Mouse (Mus musculus) embryonic facial prominence, embryonic 15.5 days (tissue): ENCODE results near the gene Phc3. TPM values are rescaled to one million over a fixed set of nuclear protein-coding genes. Genes with fewer than 3 reads are reported as not detected.
"Not testable (repeated sequence)": the region's sequence is repeated elsewhere in the genome, so short reads cannot be mapped to it uniquely, and the experiment has no call there.

Experiments
- ATAC-seq: fragments of 200-750 bp; cut with Nextera tagmentation; 2 replicates; pipeline ENCODE4 v1.8.0; 2017; ENCODE audit warnings: low read depth, moderate TSS enrichment; ENCODE audit not compliant: insufficient number of reproducible peaks, low FRiP score, low TSS enrichment
- H3K27ac ChIP-seq: fragments of 300-500 bp; sonication (generic); replicated peaks from 2 replicates; pipeline ENCODE4 v1.5.1; 2015; ENCODE audit warnings: mild to moderate bottlenecking, inconsistent platforms
- H3K27me3 ChIP-seq: fragments of 300-500 bp; sonication (generic); 2 replicates; pipeline ENCODE4 v1.6.1; 2015; ENCODE audit warnings: inconsistent platforms
- H3K36me3 ChIP-seq: fragments of 300-500 bp; sonication (generic); 2 replicates; pipeline ENCODE4 v1.6.1; 2015; ENCODE audit warnings: mild to moderate bottlenecking, inconsistent platforms
- H3K4me1 ChIP-seq: fragments of 300-500 bp; sonication (generic); 2 replicates; pipeline ENCODE4 v1.6.1; 2015; ENCODE audit warnings: inconsistent platforms
- H3K4me2 ChIP-seq: fragments of 300-500 bp; sonication (generic); replicated peaks from 2 replicates; pipeline ENCODE4 v1.6.1; 2015; ENCODE audit warnings: mild to moderate bottlenecking, inconsistent platforms
- H3K4me3 ChIP-seq: fragments of 300-500 bp; sonication (generic); replicated peaks from 2 replicates; pipeline ENCODE4 v1.5.1; 2015; ENCODE audit warnings: mild to moderate bottlenecking, inconsistent platforms
- H3K9ac ChIP-seq: fragments of 300-500 bp; sonication (generic); 2 replicates; pipeline ENCODE4 v1.6.1; 2015; ENCODE audit warnings: inconsistent platforms
- H3K9me3 ChIP-seq: fragments of 300-500 bp; sonication (generic); replicated peaks from 2 replicates; pipeline ENCODE4 v1.6.1; 2016; ENCODE audit warnings: inconsistent platforms
- WGBS: fragments of 180-500 bp; shearing (Covaris S2); methylation state at CpG from one replicate; pipeline ENCODE4 v1.1.7; 2015; 5-methylcytosine and 5-hydroxymethylcytosine counted together
- polyA plus RNA-seq: library from polyadenylated mRNA; unstranded; fragments of >200 nt; fragmentation: Nextera tagmentation; extraction: Ambion mirVana; gene quantifications from 2 replicates; pipeline ENCODE4 v1.2.1, GENCODE M21; 2015

Gene Phc3
- polyA plus RNA-seq, 1 experiment from 2014 or later: 6.0 TPM

DNA sequence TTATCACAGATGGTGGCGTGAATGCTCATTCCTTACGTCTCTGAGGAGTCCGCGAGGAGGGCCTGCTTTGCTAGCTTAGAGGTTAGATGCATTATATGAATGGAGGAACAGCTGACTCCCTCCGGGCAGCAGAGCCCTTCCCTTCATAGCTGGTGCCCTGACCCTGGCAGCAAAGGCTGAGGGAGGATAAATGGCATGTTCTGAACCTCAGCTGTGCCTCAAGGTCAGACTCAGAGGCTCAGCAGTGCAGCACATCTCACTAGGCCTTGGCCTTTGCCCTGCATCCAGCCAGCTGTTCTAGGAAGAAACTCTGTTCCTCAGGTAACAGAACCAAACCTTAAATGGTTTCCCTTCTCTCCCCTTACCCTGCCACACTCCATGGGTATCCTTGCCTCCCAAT, 101.0 kb downstream of the Phc3 start:
- no peaks in the 10 kb centered on the region for H3K36me3 ChIP-seq
- H3K9me3 ChIP-seq: no peaks in the 10 kb centered on the region
- WGBS: 81% methylated on average over 5 of the region's 5 CpGs
- no peak overlapping the region for H3K4me3 ChIP-seq
- H3K4me2 ChIP-seq: no peak overlapping the region
- H3K9ac ChIP-seq: no peak overlapping the region
- ATAC-seq: no peak
- no peak overlapping the region for H3K27ac ChIP-seq
- H3K4me1 ChIP-seq: no peaks in the 10 kb centered on the region
- H3K27me3 ChIP-seq: no peaks in the 10 kb centered on the region

DNA sequence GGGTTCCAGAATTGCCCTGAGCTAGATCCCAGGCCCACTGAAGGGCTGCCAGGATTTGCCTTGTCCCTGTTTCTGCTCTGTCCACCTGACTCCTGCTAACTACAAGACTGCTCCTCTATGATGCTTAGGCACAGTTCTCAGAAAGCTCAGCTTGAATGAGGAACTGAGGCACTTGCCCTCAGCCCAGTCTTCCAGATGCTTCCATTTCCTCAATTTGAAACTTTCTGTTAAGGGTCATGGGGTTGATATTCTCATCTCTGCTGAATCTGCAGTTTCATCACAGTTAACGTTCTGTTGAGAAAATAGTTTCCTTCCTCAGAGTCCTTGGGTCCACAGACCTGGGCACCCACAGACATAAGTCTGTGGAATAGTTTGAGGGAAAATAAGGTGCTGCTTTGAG, 104.6 kb downstream of the Phc3 start:
- no peak overlapping the region for H3K4me2 ChIP-seq
- no peak overlapping the region for H3K4me3 ChIP-seq
- no peak overlapping the region for H3K9ac ChIP-seq
- WGBS: 71% methylated on average over 1 of the region's 1 CpGs
- H3K27me3 ChIP-seq: no peaks in the 10 kb centered on the region
- no peaks in the 10 kb centered on the region for H3K9me3 ChIP-seq
- H3K27ac ChIP-seq: no peak overlapping the region
- no peak for ATAC-seq
- no peaks in the 10 kb centered on the region for H3K4me1 ChIP-seq
- H3K36me3 ChIP-seq: no peaks in the 10 kb centered on the region

DNA sequence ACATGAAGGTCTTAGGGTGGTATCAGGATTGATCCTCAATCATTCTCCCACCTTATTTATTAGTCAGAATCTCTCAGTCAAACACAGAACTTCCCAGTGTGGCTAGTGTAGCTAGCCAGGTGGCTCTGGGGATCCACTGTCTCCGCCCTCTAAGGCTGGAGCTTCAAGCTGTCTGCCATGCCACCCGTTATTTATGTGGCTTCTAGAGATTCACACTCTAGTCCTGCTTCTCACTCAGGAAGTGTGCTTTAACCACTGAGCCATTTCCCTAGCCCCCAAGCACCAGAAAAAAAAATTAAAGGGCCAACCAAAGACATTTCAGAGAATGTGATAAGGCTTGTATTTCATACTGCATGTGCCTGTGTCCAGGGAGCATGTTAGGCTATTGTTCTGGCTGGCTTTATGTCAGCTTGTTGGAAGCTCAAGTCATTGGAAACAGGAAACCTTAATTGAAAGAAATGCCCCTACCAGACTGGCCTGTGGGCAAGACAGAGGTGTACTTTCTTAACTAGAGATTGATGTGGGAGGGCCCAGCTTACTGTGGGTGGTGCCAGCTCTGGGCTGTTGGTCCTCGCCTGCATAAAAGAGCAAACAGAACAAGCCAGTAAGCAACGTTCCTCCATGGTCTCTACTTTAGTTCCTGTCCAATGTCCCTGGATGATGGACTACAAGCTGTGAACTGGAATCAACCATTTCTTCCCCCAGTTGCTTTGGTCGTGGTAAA, 105.3 kb downstream of the Phc3 start:
- Histone ChIP-seq H3K9me3 (no peaks in the 10 kb centered on the region), H3K4me3 (no peak overlapping the region), H3K27ac (no peak overlapping the region), H3K36me3 (no peaks in the 10 kb centered on the region), H3K27me3 (no peaks in the 10 kb centered on the region), H3K4me2 (no peak overlapping the region), H3K9ac (no peak overlapping the region), H3K4me1 (no peaks in the 10 kb centered on the region)
- peak; percentile 29; the same call in 1 of the 2 replicates for ATAC-seq
- WGBS: 68% methylated on average over 5 of the region's 5 CpGs

DNA sequence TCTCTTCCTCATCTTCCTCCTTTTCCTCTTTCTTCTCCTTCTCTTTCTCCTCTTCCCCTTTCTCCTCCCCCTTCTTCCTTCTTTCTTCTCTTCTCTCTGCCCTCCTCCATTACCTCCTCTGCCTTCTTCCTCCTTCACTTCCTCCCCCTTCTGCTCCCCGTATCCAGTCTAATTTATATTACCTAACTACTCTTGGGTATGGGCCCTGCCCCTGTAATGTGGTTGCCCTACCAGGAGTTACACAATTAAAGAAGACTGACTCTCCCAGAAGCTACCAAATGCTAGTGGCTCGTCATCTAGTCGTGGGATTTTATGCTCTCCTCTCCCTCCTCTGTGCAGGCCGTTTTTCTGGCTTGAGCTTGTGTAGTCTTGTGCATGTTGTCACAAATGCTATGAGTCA, 108.5 kb downstream of the Phc3 start:
- 67% methylated on average over 4 of the region's 4 CpGs for WGBS
- no peak overlapping the region for H3K4me2 ChIP-seq
- H3K36me3 ChIP-seq: no peaks in the 10 kb centered on the region
- no peak overlapping the region for H3K27ac ChIP-seq
- no peaks in the 10 kb centered on the region for H3K9me3 ChIP-seq
- no peak for ATAC-seq
- H3K4me1 ChIP-seq: peaks cover 8% of the 10 kb centered on the region; the same call in 1 of the 2 replicates
- H3K27me3 ChIP-seq: no peaks in the 10 kb centered on the region
- H3K9ac ChIP-seq: no peak overlapping the region
- no peak overlapping the region for H3K4me3 ChIP-seq

DNA sequence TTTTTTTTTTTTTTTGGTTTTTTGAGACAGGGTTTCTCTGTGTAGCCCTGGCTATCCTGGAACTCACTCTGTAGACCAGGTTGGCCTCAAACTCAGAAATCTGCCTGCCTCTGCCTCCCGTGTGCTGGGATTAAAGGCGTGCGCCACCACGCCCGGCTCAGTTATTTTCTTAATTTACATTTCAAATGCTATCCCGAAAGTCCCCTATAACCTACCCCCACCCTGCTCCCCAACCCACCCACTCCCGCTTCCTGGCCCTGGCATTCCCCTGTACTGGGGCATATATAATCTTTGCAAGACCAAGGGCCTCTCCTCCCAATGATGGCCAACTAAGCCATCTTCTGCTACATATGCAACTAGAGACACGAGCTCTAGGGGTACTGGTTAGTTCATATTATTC, 109.6 kb downstream of the Phc3 start:
- not testable (repeated sequence) for H3K9me3 ChIP-seq, H3K4me2 ChIP-seq, H3K9ac ChIP-seq, H3K36me3 ChIP-seq, H3K27ac ChIP-seq, ATAC-seq, H3K4me3 ChIP-seq, H3K27me3 ChIP-seq
- 94% methylated on average over 8 of the region's 8 CpGs for WGBS
- peaks cover 12% of the 10 kb centered on the region; the same call in 1 of the 2 replicates for H3K4me1 ChIP-seq

DNA sequence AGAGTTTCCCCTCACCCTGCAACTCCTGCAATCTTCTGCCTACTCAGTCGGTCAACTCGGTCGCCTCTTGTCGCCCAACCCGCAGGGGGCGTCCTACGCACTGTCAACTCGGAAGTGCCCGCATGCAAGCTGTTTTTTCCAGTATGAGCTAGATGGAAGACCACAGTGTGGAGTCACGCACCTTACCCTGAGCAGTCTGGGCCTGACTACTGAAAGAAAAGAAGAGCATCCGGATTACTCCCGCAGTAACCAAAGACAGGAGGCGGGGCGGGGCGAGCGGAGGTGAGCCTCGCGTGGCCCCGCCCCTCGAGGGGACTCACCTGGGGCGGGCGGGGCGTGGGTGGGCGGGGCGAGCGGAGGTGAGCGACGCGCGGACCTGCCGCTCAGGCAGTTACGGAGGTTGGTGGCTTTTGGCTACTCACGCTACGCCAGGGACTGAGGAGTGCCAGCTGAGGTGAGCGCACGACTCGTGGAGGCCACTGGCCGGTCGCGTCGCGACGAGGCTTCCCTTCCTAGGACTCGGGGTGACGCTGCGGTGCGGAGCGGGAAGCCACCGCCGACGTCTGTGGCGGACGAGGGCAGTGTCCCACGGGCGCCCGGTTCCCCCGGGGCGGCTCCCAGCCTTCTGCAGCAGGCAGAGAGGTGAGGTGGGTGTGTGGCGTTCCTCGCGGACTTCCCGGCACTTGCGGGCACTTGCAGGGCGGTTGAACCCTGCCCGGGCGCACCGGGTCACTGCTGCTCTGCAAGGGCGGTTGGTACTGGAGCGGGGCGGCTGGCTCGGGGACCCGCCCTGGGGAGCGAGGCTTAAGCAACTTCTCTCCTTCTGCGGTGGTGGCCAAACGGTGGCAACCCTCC, 113.4 kb downstream of the Phc3 start, which contains the start of gene Gpr160:
TSS of gene Gpr160 (plus strand) at position 347 of the 855 bp plus-strand sequence.
- Histone ChIP-seq H3K4me1 (peaks cover 12% of the 10 kb centered on the region; the same call in 1 of the 2 replicates), H3K36me3 (no peaks in the 10 kb centered on the region), H3K4me2 (peak within 1 kb of the TSS; percentile 97), H3K4me3 (peak within 1 kb of the TSS; percentile 53), H3K27me3 (0 out of 2 replicates have a peak, but pooled peaks cover 3% of the 10 kb centered on the region), H3K9me3 (no peaks in the 10 kb centered on the region), H3K9ac (peak within 1 kb of the TSS; percentile 29), H3K27ac (0 out of 2 replicates have a peak within 1 kb of the TSS, but pooled peaks have one; percentile 22)
- WGBS: under 1% methylated on average over 75 of the region's 75 CpGs
- peak; percentile 75 for ATAC-seq

DNA sequence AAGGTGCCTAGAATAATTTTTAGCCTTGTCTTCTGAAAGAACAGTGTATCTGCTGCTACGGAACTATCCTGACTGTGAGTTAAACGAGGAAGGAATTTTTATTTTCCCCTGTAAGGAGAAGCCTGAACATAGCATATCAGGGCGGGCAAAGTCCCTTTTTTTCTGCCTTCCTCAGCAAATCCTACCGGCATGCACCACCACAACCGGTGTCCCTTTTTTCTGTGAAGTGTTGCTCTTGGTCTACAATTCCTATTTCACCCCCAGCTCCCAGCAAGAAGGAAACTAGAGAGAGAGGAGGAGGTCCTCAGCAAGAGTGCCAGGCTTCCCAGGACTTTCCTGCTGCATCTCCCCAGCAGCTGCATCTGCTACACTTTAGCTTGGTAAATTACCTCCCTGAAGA, 115.6 kb downstream of the Phc3 start:
- H3K4me3 ChIP-seq: no peak overlapping the region
- H3K9me3 ChIP-seq: no peaks in the 10 kb centered on the region

DNA sequence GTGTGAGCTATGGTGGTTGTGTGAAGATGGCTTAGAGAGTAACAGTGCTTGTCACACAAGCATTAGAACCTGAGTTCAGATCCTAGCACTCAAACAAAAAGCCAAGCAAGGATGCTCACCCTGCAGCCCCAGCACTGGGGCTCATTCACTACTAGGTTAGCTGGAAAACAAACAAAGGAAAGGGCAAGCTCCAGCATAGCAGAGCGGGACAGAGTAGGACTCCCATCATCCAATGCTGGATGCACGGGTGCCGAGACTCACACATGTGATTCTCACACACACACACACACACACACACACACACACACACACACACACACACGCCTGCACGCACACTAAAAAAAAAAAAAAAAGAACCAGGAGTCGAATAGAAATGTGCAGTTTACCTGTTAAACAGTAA, 117.8 kb downstream of the Phc3 start:
- 72% methylated on average over 5 of the region's 6 CpGs for WGBS
- no peak overlapping the region for H3K9ac ChIP-seq
- 0 out of 2 replicates have a peak, but pooled peaks cover 3% of the 10 kb centered on the region for H3K27me3 ChIP-seq
- peaks cover 11% of the 10 kb centered on the region; the same call in 1 of the 2 replicates for H3K4me1 ChIP-seq
- H3K36me3 ChIP-seq: no peaks in the 10 kb centered on the region
- no peaks in the 10 kb centered on the region for H3K9me3 ChIP-seq
- no peak overlapping the region for H3K27ac ChIP-seq
- H3K4me3 ChIP-seq: no peak overlapping the region
- H3K4me2 ChIP-seq: no peak overlapping the region
- ATAC-seq: no peak

More for the DNA sequence above, 115.6 kb downstream of the Phc3 start:
- H3K27me3 ChIP-seq: 0 out of 2 replicates have a peak, but pooled peaks cover 3% of the 10 kb centered on the region
- H3K4me1 ChIP-seq: peaks cover 12% of the 10 kb centered on the region; the same call in 1 of the 2 replicates
- no peaks in the 10 kb centered on the region for H3K36me3 ChIP-seq
- ATAC-seq: no peak
- no peak overlapping the region for H3K27ac ChIP-seq
- no peak overlapping the region for H3K4me2 ChIP-seq
- H3K9ac ChIP-seq: no peak overlapping the region
- 81% methylated on average over 5 of the region's 5 CpGs for WGBS

Other genes with a start within 250 kb of the Phc3 start
- not detected in 2 replicates for gene Samd7, start 223.1 kb downstream of the Phc3 start, polyA plus RNA-seq
- gene Sec62, start 176.5 kb downstream of the Phc3 start, polyA plus RNA-seq: 88.8 and 95.2 TPM in 2 replicates
- gene Gpr160, start 113.5 kb downstream of the Phc3 start, polyA plus RNA-seq: 10.3 and 12.5 TPM in 2 replicates
- 35.4 and 35.8 TPM in 2 replicates for gene Prkci, start 26.3 kb upstream of the Phc3 start, polyA plus RNA-seq
- 15.8 and 16.7 TPM in 2 replicates for gene Skil, start 125.6 kb upstream of the Phc3 start, polyA plus RNA-seq
- gene Cldn11, start 180.5 kb upstream of the Phc3 start, polyA plus RNA-seq: 16.3 and 34.5 TPM in 2 replicates